Mouse (Mus musculus) inflammation-experienced regulatory T-cells, adult 6 months (primary cell): ENCODE measurements around the gene Pclaf. TPM values are rescaled to one million over a fixed set of nuclear protein-coding genes. Genes with fewer than 3 reads are reported as not detected.

Experiments used
- polyA plus RNA-seq, 3 experiments: library from polyadenylated mRNA; unstranded; fragments of 100-300 nt; shearing (Covaris generic); gene quantifications; one replicate each; pipeline ENCODE4 v1.2.1; 2017

The Pclaf gene
- polyA plus RNA-seq, 3 experiments from 2014 or later = 17.1 to 222 (median 21.6) TPM

Other genes with a start within 250 kb of the Pclaf start
- 10 to 100 TPM; 26.3 to 30.5 (median 26.9) TPM for gene Oaz2, start 222.2 kb upstream of the Pclaf start, polyA plus RNA-seq
- gene Zfp609, start 62.7 kb upstream of the Pclaf start, polyA plus RNA-seq = 1 to 10 TPM; 2.3 to 4.2 (median 2.9) TPM
- gene Trip4, start 18.6 kb downstream of the Pclaf start, polyA plus RNA-seq = 10 to 100 TPM; 32.3 to 39.8 (median 35.4) TPM
- 10 to 100 TPM; 34.6 to 59.6 (median 43.4) TPM for gene Csnk1g1, start 18.7 kb downstream of the Pclaf start, polyA plus RNA-seq
- gene Ppib, start 170.0 kb downstream of the Pclaf start, polyA plus RNA-seq = 100 to 1,000 TPM; 427 to 663 (median 505) TPM
- gene Snx22, start 179.5 kb downstream of the Pclaf start, polyA plus RNA-seq = 1 to 10 TPM; 1.3 to 2.3 (median 1.6) TPM
- 10 to 100 TPM; 85.3 to 96.7 (median 96.4) TPM for gene Snx1, start 236.3 kb downstream of the Pclaf start, polyA plus RNA-seq
- 100 to 1,000 TPM; 150 to 233 (median 160) TPM for gene Ciao2a, start 236.4 kb downstream of the Pclaf start, polyA plus RNA-seq